Mouse (Mus musculus): ENCODE results near the gene Abca13. TPM values are rescaled to one million over a fixed set of nuclear protein-coding genes. Genes with fewer than 3 reads are reported as not detected.
"Not testable (repeated sequence)": the region's sequence is repeated elsewhere in the genome, so short reads cannot be mapped to it uniquely, and the experiment has no call there.

Abca13 gene
- polyA plus RNA-seq, 1 experiment from 2014 or later = not detected

- Histone ChIP-seq H3K9ac (replicated peaks; ENCODE audit: low read depth, low read length) (no peak overlapping the region), H3K4me3 (replicated peaks; ENCODE audit: low read length) (no peak overlapping the region), H3K36me3 (ENCODE audit: control insufficient read depth, insufficient read depth) (no peaks in the 10 kb centered on the region), H3K27ac (ENCODE audit: low read length) (no peak overlapping the region), H3K9me3 (ENCODE audit: control insufficient read depth, low read length) (no peaks in the 10 kb centered on the region), H3K4me1 (replicated peaks; ENCODE audit: control insufficient read depth, insufficient read depth, low read length) (no peaks in the 10 kb centered on the region), H3K27me3 (replicated peaks; ENCODE audit: control insufficient read depth, insufficient read depth, low read length) (no peaks in the 10 kb centered on the region), H3K4me2 (ENCODE audit: low read length) (no peak overlapping the region)
- no peak for ATAC-seq
- 48% methylated on average over 3 of the region's 3 CpGs for WGBS
Measured at GRCm38 (mm10) chr11:9347724-9348123, 156.0 kb downstream of the Abca13 start.

GRCm38 (mm10) chr11:9373160-9373559 is 181.4 kb downstream of the Abca13 start:
- no peak overlapping the region for H3K9ac ChIP-seq (replicated peaks; ENCODE audit: low read depth, low read length)
- WGBS = 80% methylated on average over 5 of the region's 5 CpGs
- H3K27ac ChIP-seq (ENCODE audit: low read length) = no peak overlapping the region
- H3K4me1 ChIP-seq (replicated peaks; ENCODE audit: control insufficient read depth, insufficient read depth, low read length) = no peaks in the 10 kb centered on the region
- H3K27me3 ChIP-seq (replicated peaks; ENCODE audit: control insufficient read depth, insufficient read depth, low read length) = no peaks in the 10 kb centered on the region
- no peaks in the 10 kb centered on the region for H3K9me3 ChIP-seq (ENCODE audit: control insufficient read depth, low read length)
- no peak overlapping the region for H3K4me3 ChIP-seq (replicated peaks; ENCODE audit: low read length)
- no peaks in the 10 kb centered on the region for H3K36me3 ChIP-seq (ENCODE audit: control insufficient read depth, insufficient read depth)
- no peak for ATAC-seq
- no peak overlapping the region for H3K4me2 ChIP-seq (ENCODE audit: low read length)

- H3K9me3 ChIP-seq (ENCODE audit: control insufficient read depth, low read length); H3K36me3 ChIP-seq (ENCODE audit: control insufficient read depth, insufficient read depth); H3K4me2 ChIP-seq (ENCODE audit: low read length); H3K27me3 ChIP-seq (replicated peaks; ENCODE audit: control insufficient read depth, insufficient read depth, low read length); H3K27ac ChIP-seq (ENCODE audit: low read length); H3K4me3 ChIP-seq (replicated peaks; ENCODE audit: low read length); H3K9ac ChIP-seq (replicated peaks; ENCODE audit: low read depth, low read length); ATAC-seq; H3K4me1 ChIP-seq (replicated peaks; ENCODE audit: control insufficient read depth, insufficient read depth, low read length): not testable (repeated sequence)
- WGBS = 78% methylated on average over 5 of the region's 5 CpGs
Measured at GRCm38 (mm10) chr11:9374426-9374825, 182.7 kb downstream of the Abca13 start.

GRCm38 (mm10) chr11:9388520-9388919 is 196.8 kb downstream of the Abca13 start:
- no peak overlapping the region for H3K4me2 ChIP-seq (ENCODE audit: low read length)
- H3K36me3 ChIP-seq (ENCODE audit: control insufficient read depth, insufficient read depth) = no peaks in the 10 kb centered on the region
- no peak for ATAC-seq
- H3K27ac ChIP-seq (ENCODE audit: low read length) = no peak overlapping the region
- WGBS = 97% methylated on average over 1 of the region's 1 CpGs
- no peak overlapping the region for H3K4me3 ChIP-seq (replicated peaks; ENCODE audit: low read length)
- no peaks in the 10 kb centered on the region for H3K4me1 ChIP-seq (replicated peaks; ENCODE audit: control insufficient read depth, insufficient read depth, low read length)
- H3K27me3 ChIP-seq (replicated peaks; ENCODE audit: control insufficient read depth, insufficient read depth, low read length) = no peaks in the 10 kb centered on the region
- no peaks in the 10 kb centered on the region for H3K9me3 ChIP-seq (ENCODE audit: control insufficient read depth, low read length)
- no peak overlapping the region for H3K9ac ChIP-seq (replicated peaks; ENCODE audit: low read depth, low read length)

GRCm38 (mm10) chr11:9416946-9417345 is 225.2 kb downstream of the Abca13 start:
- Histone ChIP-seq H3K9ac (replicated peaks; ENCODE audit: low read depth, low read length) (no peak overlapping the region), H3K4me1 (replicated peaks; ENCODE audit: control insufficient read depth, insufficient read depth, low read length) (no peaks in the 10 kb centered on the region), H3K4me2 (ENCODE audit: low read length) (no peak overlapping the region), H3K36me3 (ENCODE audit: control insufficient read depth, insufficient read depth) (no peaks in the 10 kb centered on the region), H3K27ac (ENCODE audit: low read length) (no peak overlapping the region), H3K9me3 (ENCODE audit: control insufficient read depth, low read length) (no peaks in the 10 kb centered on the region), H3K27me3 (replicated peaks; ENCODE audit: control insufficient read depth, insufficient read depth, low read length) (no peaks in the 10 kb centered on the region), H3K4me3 (replicated peaks; ENCODE audit: low read length) (no peak overlapping the region)
- ATAC-seq = no peak
- 81% methylated on average over 3 of the region's 3 CpGs for WGBS

DNA sequence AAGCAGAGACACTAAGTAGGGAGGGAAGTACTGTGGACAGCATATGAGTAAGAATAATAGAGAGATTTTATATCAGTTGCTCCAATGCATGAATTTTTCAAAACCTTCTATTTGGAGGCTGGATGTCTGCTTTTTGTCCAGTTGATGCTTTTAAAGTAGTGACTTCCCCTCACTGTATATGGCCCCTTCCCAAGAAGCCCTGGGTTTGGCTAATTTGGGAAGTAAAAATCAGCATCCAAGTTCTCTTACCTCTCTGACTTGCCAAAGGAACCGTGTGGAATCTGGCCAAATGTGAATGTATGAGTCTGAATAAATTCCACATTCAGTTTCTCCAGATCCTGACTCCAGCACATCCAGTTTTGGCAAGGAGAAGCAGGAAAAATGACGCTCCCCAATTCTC is 228.5 kb downstream of the Abca13 start:
- no peak overlapping the region for H3K9ac ChIP-seq (replicated peaks; ENCODE audit: low read depth, low read length)
- H3K27ac ChIP-seq (ENCODE audit: low read length) = no peak overlapping the region
- no peaks in the 10 kb centered on the region for H3K4me1 ChIP-seq (replicated peaks; ENCODE audit: control insufficient read depth, insufficient read depth, low read length)
- no peaks in the 10 kb centered on the region for H3K9me3 ChIP-seq (ENCODE audit: control insufficient read depth, low read length)
- no peak overlapping the region for H3K4me3 ChIP-seq (replicated peaks; ENCODE audit: low read length)
- ATAC-seq = no peak
- 56% methylated on average over 2 of the region's 2 CpGs for WGBS
- H3K27me3 ChIP-seq (replicated peaks; ENCODE audit: control insufficient read depth, insufficient read depth, low read length) = no peaks in the 10 kb centered on the region
- H3K36me3 ChIP-seq (ENCODE audit: control insufficient read depth, insufficient read depth) = no peaks in the 10 kb centered on the region
- H3K4me2 ChIP-seq (ENCODE audit: low read length) = no peak overlapping the region

- no peak overlapping the region for H3K9ac ChIP-seq (replicated peaks; ENCODE audit: low read depth, low read length)
- no peak overlapping the region for H3K4me2 ChIP-seq (ENCODE audit: low read length)
- 86% methylated on average over 3 of the region's 3 CpGs for WGBS
- H3K9me3 ChIP-seq (ENCODE audit: control insufficient read depth, low read length) = no peaks in the 10 kb centered on the region
- no peak overlapping the region for H3K4me3 ChIP-seq (replicated peaks; ENCODE audit: low read length)
- no peaks in the 10 kb centered on the region for H3K36me3 ChIP-seq (ENCODE audit: control insufficient read depth, insufficient read depth)
- no peak for ATAC-seq
- H3K4me1 ChIP-seq (replicated peaks; ENCODE audit: control insufficient read depth, insufficient read depth, low read length) = no peaks in the 10 kb centered on the region
- H3K27ac ChIP-seq (ENCODE audit: low read length) = no peak overlapping the region
- no peaks in the 10 kb centered on the region for H3K27me3 ChIP-seq (replicated peaks; ENCODE audit: control insufficient read depth, insufficient read depth, low read length)
Measured at GRCm38 (mm10) chr11:9427411-9427810, 235.7 kb downstream of the Abca13 start.

DNA sequence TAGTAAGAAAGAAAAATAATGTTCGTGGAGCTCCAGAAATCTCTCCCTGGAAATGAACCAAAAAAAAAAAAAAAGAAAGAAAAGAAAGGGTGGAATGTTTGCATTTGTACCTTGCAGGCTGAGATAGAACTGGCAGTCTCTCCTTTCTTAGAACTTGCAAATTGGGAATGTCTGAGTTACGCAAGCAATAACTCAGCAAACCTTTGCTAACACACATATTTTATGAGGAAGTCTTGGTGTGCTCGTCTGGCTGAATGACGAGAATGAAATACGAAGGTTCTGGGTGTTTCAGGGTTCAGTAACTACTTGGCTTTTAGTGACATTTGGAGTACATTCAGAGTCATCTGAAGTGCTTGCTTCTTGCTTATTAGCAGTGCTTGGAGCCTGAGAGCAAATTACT is 241.1 kb downstream of the Abca13 start:
- 60% methylated on average over 5 of the region's 5 CpGs for WGBS
- Histone ChIP-seq H3K4me2 (ENCODE audit: low read length) (no peak overlapping the region), H3K9ac (replicated peaks; ENCODE audit: low read depth, low read length) (no peak overlapping the region), H3K27me3 (replicated peaks; ENCODE audit: control insufficient read depth, insufficient read depth, low read length) (no peaks in the 10 kb centered on the region), H3K4me1 (replicated peaks; ENCODE audit: control insufficient read depth, insufficient read depth, low read length) (no peaks in the 10 kb centered on the region), H3K4me3 (replicated peaks; ENCODE audit: low read length) (no peak overlapping the region), H3K9me3 (ENCODE audit: control insufficient read depth, low read length) (no peaks in the 10 kb centered on the region), H3K27ac (ENCODE audit: low read length) (no peak overlapping the region), H3K36me3 (ENCODE audit: control insufficient read depth, insufficient read depth) (no peaks in the 10 kb centered on the region)
- ATAC-seq = no peak

- peaks cover 5% of the 10 kb centered on the region for H3K4me1 ChIP-seq (replicated peaks; ENCODE audit: control insufficient read depth, insufficient read depth, low read length)
- H3K27me3 ChIP-seq (replicated peaks; ENCODE audit: control insufficient read depth, insufficient read depth, low read length) = no peaks in the 10 kb centered on the region
- H3K36me3 ChIP-seq (ENCODE audit: control insufficient read depth, insufficient read depth) = no peaks in the 10 kb centered on the region
- H3K27ac ChIP-seq (ENCODE audit: low read length) = no peak overlapping the region
- no peak overlapping the region for H3K4me3 ChIP-seq (replicated peaks; ENCODE audit: low read length)
- H3K4me2 ChIP-seq (ENCODE audit: low read length) = no peak overlapping the region
- no peaks in the 10 kb centered on the region for H3K9me3 ChIP-seq (ENCODE audit: control insufficient read depth, low read length)
- no peak overlapping the region for H3K9ac ChIP-seq (replicated peaks; ENCODE audit: low read depth, low read length)
- peak; percentile 67 for ATAC-seq
Measured at GRCm38 (mm10) chr11:9436617-9437016, 244.9 kb downstream of the Abca13 start.

- 62% methylated on average over 2 of the region's 2 CpGs for WGBS
- Histone ChIP-seq H3K4me1 (replicated peaks; ENCODE audit: control insufficient read depth, insufficient read depth, low read length) (peaks cover 5% of the 10 kb centered on the region), H3K4me3 (replicated peaks; ENCODE audit: low read length) (no peak overlapping the region), H3K4me2 (ENCODE audit: low read length) (no peak overlapping the region), H3K9ac (replicated peaks; ENCODE audit: low read depth, low read length) (no peak overlapping the region), H3K36me3 (ENCODE audit: control insufficient read depth, insufficient read depth) (no peaks in the 10 kb centered on the region), H3K9me3 (ENCODE audit: control insufficient read depth, low read length) (no peaks in the 10 kb centered on the region), H3K27ac (ENCODE audit: low read length) (no peak overlapping the region), H3K27me3 (replicated peaks; ENCODE audit: control insufficient read depth, insufficient read depth, low read length) (no peaks in the 10 kb centered on the region)
- ATAC-seq = no peak; the same call in 1 of the 2 replicates
Measured at GRCm38 (mm10) chr11:9439781-9440180, 248.0 kb downstream of the Abca13 start.

Data from forebrain, embryonic 16.5 days (tissue).